Mouse (Mus musculus) gastrocnemius, adult 18-20 months (tissue): ENCODE data around the gene Nphp4. TPM values are rescaled to one million over a fixed set of nuclear protein-coding genes. Genes with fewer than 3 reads are reported as not detected.

Source experiments
- DNase-seq: peaks from one replicate; pipeline ENCODE4 v3.0.0; 2021; ENCODE audit warnings: low spot score
- total RNA-seq, 2 experiments: library from RNA; stranded (reverse); gene quantifications; 2 replicates each; pipeline ENCODE4 v1.2.3; 2021

Nphp4 gene
- total RNA-seq, 2 experiments from 2014 or later: 0.85 to 1.1 TPM

DNA sequence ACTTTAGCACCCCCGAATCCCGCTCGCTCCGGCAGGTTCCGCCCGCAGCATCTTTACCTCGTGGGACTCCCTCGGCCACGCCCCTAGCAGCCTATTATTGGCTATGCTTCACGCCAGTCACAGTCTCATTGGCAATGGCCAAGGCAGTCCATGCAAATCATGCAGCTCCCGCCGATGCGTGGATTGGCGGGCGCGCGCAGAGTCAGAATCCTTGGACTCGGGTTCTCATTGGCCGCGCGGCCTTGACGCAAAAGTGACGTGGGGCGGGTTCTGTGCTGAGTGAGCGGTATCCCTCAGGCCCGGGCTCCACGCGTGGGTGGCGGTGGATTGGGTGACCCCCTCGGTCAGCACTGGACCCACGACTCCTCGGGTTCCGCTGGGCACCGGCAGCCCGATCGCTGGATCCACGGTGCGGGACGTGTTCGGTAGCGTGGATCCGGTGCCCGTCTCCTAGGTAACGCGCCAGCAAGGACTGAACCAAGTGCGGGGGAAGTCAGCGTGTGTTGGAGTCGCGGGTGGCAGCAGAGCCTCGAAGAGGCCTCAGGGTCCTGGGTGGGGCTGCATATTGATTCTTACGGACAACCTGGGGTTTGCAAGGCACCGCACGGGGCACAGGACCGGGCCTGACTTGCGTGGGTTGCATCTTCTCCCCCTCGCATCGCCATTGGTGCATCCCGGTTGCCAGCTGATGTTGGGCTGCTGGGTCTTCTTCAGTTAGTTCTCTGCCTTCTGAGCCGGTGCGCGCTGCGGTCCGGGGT lies 1.1 kb downstream of the Nphp4 start, which contains the start of gene Kcnab2:
Kcnab2 (minus strand) TSS at position 406 of the 758 bp plus-strand sequence.
- peak; percentile 99 for DNase-seq

DNA sequence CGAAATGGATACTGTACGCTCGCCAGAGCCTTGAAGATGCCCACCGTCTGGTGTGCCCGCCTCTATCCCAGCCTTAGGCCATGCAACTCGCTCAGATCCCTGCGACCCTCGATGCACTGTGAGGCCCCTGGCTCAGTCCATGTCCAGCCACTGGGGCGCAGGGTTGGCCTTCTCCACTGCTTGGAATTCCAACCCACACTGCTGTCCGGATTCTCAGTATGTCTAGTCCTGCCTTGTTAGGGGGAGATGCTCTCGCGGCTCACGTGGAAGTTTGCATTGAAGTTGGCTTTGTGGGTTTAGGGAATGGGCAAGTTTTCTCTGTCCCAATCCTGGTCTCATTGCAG lies 1.7 kb downstream of the Nphp4 start:
- DNase-seq: no peak

DNA sequence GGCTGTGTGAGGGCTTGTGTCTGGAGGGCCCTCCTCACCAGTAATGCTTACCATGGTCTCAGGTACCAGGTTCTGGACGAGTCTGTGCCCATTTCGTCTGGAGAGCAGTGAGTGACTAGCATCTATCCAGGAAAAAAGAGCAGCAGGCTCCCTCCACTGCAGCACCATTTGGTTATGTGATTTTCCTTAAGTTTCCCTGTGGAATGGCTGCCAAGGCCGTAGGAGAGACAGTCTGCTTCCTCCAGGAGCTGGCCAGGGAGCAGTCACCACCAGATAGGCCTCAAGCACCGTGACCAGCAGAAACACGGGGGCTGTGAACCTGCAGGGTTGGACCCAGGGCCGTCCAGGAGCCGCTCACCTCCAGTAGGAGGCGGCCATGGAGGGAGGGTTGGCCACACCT lies 3.9 kb downstream of the Nphp4 start:
- DNase-seq: no peak

DNA sequence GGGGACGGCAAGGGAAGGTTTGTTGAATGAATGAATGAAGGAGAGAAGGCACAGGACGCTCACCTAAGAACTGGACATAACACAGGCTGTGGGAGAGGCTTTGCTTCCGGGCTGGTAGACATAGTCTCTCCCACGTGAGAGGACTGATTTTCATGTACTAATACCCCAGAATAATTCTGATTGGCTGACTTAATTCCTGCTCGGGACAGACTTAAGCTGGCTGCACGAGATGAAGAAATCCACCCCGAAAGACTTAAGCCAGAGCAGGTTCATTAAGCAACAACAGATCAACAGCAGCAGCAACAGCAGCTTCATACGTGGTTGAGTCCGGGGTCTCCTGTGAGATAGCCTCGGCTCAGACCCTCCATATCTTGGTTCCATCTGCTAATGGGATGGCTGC lies 11.5 kb downstream of the Nphp4 start:
- DNase-seq: no peak

DNA sequence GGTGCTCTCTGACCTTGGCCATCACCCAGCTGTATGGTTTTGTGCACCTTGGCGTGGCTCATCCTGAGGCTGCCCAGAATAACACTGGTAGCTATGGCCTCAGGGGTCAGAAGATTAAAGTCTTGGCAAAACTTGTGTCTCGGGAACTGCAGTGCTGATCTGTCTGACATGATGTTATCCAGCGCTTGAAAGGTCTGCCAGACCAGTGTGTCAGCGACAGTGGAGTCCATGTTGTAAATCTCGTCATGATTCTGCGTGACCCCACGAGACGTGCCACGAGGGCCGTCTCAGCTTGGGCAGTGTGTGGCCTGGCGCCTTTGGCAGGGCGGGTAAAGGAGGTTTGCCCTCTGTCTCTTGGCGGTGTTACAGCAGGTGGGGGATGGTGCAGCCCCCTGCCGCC lies 13.8 kb downstream of the Nphp4 start:
- no peak for DNase-seq

DNA sequence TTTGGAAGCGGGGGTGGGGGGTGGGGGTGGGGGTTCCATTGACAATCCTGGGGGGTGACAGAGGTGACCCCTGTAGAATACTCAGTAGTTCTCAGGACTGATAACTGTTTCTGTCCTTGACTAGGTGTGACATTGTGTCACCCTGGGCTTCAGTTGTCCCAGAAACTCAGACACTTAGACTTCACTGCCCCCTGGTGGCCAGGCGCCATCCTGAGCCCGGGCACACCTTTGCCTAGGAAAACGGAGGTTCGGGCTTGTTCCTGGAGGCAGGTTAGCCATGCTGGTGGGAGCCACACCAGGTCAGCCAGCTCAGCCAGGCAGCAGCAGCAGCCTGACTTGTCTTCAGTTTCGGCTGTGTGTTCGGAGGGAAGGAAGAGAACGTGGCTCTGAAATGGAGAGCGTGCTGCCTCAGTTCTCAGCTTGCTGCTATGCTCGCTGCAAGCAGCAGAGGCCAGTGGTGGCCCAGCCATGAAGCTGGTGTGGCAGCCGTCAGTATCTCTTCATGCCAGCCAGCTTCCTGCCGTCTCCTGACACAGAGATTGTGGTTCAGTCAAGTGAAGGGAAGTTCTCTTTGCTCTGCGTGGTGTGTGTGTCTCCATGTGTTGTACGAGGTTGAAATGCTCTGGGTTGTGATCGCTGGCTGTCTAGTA lies 14.9 kb downstream of the Nphp4 start:
- peak; percentile 53 for DNase-seq

DNA sequence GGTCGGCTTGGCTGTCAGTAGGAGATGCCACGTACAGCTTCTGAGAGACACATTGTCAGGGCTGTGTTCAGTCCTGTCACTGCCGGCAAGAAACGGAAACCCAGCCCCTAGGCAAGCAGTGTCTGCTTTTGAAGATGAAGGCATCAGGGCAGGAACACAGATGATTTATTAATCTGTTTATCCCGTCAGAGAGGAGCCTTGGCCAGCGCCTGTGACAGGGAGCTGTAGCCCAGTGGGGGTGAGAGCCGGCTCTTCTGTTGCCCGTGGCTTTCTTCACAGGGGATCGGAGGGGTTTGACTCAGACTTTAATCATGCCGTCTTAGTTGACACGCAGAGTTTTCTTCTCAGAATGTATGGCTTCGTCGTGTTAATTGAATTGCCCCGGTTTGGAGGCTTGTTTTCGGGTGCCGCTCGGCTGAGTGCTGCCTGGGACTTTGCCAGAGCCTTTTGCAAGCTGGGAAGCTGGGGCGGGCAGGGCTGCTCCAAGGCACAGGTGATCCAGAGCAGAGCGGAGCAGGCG lies 17.9 kb downstream of the Nphp4 start:
- DNase-seq: no peak

DNA sequence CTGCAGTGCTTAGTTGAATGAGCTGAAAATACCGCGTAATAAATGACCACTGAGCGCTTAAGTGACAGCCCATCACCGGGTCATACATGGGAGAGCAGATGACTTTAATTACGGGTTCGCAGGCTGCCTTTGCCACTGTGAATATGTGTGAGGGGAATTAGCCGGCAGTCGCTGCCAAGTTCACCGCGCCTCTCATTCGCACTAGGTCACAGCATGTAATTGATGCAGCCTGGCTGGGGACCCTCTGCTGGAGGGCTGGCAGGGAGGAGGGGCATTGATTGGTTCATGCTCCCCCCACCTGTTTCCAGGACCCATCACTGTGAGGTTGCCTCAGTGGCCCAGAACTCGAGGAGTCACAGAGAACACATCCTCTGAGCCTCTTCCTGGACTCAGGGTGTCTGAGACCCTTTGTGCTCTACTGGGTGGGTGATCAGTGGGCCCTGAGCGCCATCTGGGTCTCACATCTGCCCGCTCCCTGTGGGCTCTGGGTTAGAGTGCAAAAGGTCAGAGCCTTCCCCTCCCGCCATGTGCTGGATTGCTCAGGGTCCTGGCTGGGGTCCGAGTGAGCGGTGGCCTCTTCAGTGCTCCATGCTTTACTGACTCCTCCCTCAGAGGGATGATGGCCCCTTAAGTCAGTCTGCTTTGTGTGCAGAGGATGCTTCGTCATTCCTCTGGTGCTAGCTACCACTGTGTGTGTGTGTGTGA lies 35.9 kb downstream of the Nphp4 start:
- no peak for DNase-seq

DNA sequence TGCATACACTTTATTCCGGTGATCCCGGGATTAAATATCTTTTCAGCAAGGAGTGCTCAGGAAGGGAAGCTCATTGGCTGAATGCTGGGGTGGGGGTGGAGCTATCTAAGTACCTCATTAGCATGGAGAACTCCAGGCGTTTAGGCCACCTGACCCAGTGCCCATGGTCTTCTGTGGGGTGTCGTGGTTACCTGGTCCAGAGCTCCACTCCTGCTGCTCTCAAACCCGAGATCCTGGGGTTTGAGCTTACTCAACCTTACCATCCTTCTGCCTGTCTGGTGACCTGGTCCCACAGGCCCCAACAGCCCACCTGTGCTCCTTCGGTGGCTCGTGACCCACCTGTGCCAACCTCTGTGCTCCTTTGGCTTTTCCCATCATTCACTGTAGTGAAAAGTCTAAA lies 38.4 kb downstream of the Nphp4 start:
- DNase-seq: no peak

DNA sequence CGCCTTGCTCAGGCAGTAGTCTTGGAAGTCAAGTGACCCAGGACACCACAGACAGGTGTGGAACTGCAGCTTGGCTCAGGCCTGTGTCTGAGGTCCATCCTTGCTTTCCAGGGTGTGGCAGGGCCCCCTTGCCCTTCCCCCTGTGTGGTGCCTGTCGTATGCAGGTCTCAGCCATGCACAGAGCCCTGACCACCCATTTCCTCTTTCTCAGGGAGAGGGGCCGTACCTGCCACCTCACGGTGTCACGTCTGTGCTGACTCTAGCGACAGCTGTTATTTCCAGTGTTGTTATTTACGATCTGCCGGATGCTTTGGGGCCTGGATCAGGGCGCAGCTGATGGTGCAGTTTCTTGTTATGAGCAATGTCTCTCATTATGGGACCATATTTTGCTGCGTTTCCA lies 42.6 kb downstream of the Nphp4 start:
- DNase-seq: no peak

DNA sequence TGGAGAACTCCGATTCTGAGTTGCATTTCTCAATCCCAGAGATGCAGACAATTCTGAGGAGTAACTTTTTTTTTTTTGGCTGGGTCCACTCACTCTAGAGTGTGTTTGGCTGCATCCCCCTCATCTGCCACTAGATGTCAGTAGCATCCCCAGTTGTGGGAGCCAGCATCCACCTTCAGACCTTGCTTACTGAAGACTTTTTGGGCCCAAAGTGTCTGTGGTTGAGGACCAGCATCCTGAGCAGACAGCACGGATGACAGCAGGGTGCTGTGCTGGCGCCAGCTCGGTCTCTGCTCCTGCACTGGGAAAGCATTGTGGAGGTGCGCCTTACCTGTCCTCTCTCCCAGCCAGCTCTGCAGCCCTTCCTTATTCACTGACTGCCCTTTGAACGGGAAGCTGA lies 43.6 kb downstream of the Nphp4 start:
- peak; percentile 30 for DNase-seq

DNA sequence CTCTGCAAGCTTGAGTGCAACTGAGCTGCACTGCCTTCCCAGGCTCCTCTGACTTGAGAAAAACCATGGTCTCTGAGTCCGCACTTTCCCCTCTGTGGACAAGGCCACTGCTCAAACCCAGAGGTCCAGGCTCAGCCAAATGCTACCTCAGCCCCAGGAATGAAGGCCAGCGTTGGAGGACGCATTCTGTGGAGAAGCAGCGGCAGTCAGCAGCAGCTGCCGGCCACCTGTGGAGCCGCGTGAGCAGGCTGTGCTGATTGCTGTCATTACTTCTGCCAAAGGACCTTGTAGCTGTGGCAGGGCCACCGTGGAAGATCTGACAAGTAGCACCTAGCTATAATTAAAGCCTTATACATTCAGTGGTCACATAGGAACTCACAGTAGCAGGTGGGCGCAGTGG lies 56.4 kb downstream of the Nphp4 start:
- DNase-seq: no peak

DNA sequence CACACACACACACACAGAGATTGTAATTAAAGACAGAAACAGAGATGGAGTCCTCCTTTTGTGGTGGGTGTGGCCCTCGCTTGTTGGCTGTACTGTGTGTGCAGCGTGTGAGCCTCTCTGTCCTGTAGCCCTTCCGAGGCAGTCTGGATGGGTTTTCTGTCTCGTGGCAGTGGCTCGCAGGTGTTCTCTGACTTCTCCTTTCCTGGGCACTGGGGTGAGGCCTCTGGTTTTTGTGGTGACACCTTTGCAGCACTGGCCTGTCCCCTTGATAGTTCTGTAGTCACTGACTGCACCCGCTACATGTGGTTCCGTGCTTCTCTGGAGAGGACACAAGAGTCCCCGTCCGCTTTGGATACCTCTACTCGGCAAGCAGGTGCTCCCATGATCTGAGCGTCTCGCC lies 63.2 kb downstream of the Nphp4 start:
- DNase-seq: no peak

DNA sequence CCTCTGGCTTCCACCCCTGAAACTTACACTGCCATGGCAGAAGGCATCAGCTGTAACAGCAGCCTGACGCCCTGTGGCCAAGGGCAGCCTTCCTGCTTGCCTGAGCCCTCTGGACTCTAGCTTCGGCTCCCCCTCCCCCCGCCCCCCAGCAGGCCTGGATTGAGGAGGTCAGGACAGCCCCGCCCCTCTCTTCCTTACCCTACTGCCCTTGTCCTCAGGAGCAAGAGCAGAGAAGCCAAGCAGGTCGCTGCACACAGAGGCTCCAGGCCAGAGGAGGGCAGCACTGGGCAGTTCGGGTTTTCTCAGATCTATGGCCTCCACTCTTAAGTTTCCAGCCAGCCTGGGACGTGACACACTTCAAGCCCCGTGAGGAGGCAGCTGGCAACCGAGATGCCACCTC lies 64.7 kb downstream of the Nphp4 start:
- DNase-seq: peak; percentile 61

DNA sequence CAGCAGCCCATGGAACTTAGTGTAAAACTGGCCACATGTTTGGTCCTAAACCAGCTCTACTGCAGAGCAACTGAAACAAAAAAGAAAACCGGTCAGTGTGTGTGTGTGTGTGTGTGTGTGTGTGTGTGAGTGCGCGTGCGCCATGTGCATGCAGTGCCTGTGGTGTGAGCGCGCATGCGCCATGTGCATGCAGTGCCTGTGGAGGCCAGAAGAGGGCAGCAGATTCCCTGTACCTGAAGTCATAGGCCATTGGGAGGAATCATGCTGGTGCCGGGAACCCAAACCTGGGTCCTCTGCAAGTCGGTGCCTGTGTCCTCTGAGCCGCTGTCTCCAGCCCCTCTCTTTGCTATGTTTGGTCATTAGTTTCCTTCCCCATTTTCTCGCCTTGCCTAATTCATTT lies 65.9 kb downstream of the Nphp4 start:
- no peak for DNase-seq

DNA sequence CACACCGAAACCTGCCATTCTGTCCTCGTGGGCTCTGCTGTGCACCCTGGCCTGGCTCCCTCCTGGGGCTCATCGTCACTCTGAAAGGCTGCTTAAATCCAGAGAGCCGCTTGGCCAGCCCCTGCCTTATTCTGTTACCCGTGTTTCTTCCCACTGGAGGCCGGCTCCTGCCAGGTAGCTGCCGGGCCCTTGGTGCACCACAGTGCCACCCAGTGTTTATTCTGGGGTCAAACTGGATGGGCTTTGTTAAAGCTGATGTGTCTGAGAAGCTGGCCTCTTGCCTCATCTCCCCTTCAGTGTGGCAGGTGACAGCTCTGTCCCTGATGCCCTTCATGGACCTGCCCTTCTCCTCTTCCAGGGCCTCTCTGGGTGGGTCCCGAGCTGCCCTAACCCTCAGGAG lies 70.0 kb downstream of the Nphp4 start:
- DNase-seq: no peak

DNA sequence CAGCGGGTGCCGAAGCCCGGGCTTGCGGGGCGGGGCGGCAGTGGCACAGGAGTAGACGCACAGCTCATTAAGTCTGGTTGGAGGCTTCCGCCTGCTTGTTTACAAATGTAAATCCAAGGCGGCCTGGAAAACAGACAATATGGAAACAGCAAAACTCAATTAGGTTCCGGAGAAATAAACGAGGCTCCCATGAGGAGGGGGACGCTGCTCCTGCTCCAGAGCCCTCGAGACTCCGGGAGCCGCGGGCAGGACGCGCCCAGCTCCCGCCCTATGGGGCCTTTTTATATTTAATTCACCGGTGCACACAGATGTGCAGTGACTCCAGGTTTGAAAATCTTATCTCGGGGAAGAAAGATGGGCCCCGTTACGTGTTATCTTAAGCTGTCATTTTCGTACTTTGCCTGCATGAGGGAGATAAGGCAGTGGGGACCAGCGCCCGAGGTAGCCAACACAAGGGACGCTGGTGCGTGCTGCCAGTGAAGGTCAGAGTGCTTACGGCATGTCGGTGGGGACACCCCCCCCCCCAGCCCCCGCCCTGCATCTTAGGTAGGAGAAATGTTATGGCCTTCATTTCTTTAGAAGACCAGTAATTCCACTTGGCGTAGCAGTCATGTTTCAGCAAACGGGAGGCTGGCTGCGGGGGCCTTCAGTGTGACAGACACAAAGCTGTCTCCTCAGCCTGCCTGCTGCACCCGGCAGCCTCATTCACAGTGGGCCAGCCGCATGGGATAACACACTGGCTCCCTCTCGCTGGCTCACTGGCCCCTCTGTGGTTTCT lies 71.6 kb downstream of the Nphp4 start:
- no peak for DNase-seq

DNA sequence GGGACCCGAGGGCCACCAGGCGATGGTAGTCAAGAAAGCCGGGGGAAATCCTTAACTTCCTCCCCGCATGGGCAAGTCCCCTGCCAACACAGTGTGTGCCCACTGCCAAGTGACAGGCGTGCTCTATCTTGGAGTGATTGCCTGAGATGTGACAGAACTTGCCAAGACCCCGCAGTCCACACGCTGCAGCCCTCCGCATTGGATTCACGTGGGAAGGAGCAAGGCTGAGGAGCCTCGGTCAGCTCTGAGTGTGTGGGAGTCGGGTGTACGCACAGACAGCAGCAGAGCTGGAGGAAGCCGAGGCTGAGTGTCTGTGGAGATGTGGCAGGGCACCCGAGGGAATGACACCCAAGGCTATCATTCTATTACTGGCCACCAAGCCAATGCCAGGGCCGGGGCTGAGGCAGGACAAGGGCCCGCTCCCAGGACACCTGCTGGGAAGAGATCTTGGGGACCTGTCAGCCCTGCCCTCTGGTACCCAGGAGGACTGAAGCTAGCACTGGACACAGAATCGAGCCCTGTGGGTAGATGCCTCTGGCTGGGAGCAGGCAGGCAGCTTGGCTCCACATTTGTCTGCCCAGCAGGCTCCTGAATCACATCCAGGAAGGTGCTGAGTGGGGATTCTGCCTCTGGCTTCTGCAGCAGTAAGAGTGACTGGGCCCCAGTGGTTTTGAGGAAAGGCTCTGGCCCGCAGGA lies 73.1 kb downstream of the Nphp4 start:
- DNase-seq: no peak

DNA sequence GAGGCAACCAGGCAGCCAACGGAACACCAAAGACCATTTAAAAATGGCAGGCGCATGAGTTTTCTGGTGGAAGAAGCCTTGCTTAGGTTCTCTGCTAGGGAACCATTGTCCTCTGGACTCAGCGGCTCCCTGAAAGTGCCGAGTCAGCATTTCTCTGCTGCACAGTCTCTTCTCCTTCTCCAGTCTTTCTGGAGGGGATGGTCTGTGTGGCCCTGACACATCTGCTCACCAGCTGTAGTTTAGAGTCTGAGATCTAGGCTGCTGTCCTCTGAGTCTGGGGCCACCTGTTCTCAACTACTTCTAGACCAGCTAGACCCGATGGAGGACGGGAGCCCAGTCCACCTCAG lies 73.7 kb downstream of the Nphp4 start:
- DNase-seq: no peak

DNA sequence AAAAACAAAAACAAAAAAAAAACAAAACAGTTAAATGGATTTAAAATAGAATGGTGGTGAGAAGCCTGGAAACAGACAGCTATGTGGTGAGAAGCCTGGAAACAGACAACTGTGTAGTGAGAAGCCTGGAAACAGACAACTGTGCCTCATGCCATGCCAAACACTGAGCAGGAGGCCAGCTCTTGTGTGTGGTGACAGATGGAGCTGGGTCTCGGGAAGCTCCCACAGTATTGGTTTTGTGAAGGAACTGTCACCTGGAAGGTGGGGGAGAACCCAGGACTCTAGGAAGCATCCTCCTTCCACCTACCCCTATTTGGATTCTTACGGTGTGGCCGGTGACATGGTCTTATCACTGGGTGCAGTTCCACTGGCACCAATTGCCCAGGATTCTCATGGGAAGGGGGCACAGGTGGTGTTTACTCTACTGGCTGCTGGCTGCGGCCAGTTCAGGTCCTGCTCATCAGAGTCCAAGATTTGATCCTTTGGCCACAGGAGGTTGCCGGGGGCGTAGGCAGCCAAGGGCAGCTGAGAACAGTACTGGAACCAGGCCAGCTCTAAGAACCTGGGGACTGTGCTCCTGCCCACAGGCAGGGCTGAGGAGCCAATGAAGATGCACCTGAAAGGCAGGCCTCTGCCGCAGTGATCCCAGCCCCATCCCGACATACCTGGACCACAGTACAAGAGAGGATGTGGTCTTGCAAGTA lies 77.2 kb downstream of the Nphp4 start:
- DNase-seq: no peak

DNA sequence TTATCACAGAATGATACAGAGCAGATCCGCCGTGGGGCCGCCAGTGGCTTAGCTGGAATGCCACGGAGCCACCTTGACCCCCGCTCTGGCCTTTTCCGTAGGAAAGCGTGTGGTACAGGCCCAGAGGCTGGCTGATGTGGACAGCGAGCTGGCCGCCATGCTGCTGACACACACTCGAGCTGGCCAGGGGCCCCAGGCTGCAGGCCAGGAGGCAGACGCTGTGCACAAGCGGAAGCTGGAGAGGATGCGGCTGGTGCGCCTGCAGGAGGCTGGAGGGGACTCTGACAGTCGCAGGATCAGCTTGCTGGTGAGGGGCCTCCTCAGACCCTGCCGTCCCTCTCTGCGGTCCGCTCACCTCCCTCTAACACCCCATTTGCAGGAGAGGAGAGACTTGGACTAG lies 77.9 kb downstream of the Nphp4 start:
- DNase-seq: no peak
